Mouse (Mus musculus): ENCODE measurements around the gene Olfr1366.
"Not testable (repeated sequence)": the region's sequence is repeated elsewhere in the genome, so short reads cannot be mapped to it uniquely, and the experiment has no call there.

The Olfr1366 gene

GRCm38 (mm10) chr13:21542708-21543107, at the start of gene Olfr1366:
TSS of gene Olfr1366 (minus strand) at chr13:21542808.
- DNase-seq (ENCODE audit: low read depth), result no peak

GRCm38 (mm10) chr13:21591618-21592017, 49.0 kb upstream of the Olfr1366 start:
- no peak for DNase-seq (ENCODE audit: low read depth)

- no peak for DNase-seq (ENCODE audit: low read depth)
Measured at GRCm38 (mm10) chr13:21581659-21582058, 39.1 kb upstream of the Olfr1366 start, which contains the start of gene Olfr1364. TSS of gene Olfr1364 (minus strand) at chr13:21581759.

- no peak for DNase-seq (ENCODE audit: low read depth)
Measured at GRCm38 (mm10) chr13:21559793-21560192, 17.2 kb upstream of the Olfr1366 start, which contains the start of gene Olfr1535. TSS of gene Olfr1535 (minus strand) at chr13:21559893.

- no peak for DNase-seq (ENCODE audit: low read depth)
Measured at GRCm38 (mm10) chr13:21550416-21551110, 8.0 kb upstream of the Olfr1366 start.

- DNase-seq (ENCODE audit: low read depth), result no peak
Measured at GRCm38 (mm10) chr13:21549487-21549886, 6.9 kb upstream of the Olfr1366 start.

GRCm38 (mm10) chr13:21530781-21531201, 11.8 kb downstream of the Olfr1366 start, which contains the start of gene Zkscan8:
TSS of gene Zkscan8 (minus strand) at chr13:21531120.
- DNase-seq (ENCODE audit: low read depth), result peak; percentile 90

GRCm38 (mm10) chr13:21530136-21530535, 12.5 kb downstream of the Olfr1366 start:
- DNase-seq (ENCODE audit: low read depth), result peak; percentile 27

GRCm38 (mm10) chr13:21506221-21506649, 36.4 kb downstream of the Olfr1366 start:
- DNase-seq (ENCODE audit: low read depth), result peak; percentile 92

- DNase-seq (ENCODE audit: low read depth), result no peak
Measured at GRCm38 (mm10) chr13:21502296-21502695, 40.3 kb downstream of the Olfr1366 start.

GRCm38 (mm10) chr13:21501182-21501581, 41.4 kb downstream of the Olfr1366 start, which contains the start of gene Gm11273:
TSS of gene Gm11273 (minus strand) at chr13:21501418.
- DNase-seq (ENCODE audit: low read depth), result not testable (repeated sequence)

- DNase-seq (ENCODE audit: low read depth), result no peak
Measured at GRCm38 (mm10) chr13:21495080-21495479, 47.5 kb downstream of the Olfr1366 start, which contains the start of gene AK157302. TSS of gene AK157302 (plus strand) at chr13:21495223.

- no peak for DNase-seq (ENCODE audit: low read depth)
Measured at GRCm38 (mm10) chr13:21492847-21493246, 49.8 kb downstream of the Olfr1366 start.

- DNase-seq (ENCODE audit: low read depth), result no peak
Measured at GRCm38 (mm10) chr13:21486881-21487280, 55.7 kb downstream of the Olfr1366 start.
